Comparison of ENCODE assay signal across 12 mouse cellular contexts in the genomic region with DNA sequence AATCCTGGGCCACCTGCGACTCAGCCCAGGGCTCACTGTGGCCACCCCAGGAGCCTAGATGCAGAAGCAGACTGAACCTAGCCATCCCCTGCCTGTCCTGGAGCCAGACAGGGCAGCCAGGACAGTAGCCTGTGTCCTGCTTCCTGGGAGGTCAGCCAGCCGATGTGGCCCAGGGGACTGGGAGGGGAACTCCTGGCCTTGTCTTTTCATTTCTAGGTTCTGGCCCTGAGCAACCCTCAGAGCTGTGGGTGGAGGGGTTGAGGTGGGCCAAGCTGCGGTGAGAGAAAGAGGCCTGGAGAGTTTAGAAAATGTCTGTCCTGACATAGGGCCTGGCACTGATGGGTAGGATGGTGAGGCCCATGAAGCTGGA.
DNase-seq lines count a peak whose midpoint lies in the region; ATAC-seq and TF ChIP-seq lines count a peak whose summit lies in the region.
"Had no signal": no experiment of that assay in that cellular context is flagged by ENCODE, and none has a peak within 500 bp of the region (broad histone marks: within the 10 kb centered on the region; RNA-seq: fewer than 3 reads in every experiment).

No protein-coding gene starts in this region.

- H3K4me3 ChIP-seq in midbrain, embryonic 10.5 days, result no peak overlapping the region
- no peak overlapping the region for H3K4me3 ChIP-seq in midbrain, embryonic 15.5 days
- no peak overlapping the region for H3K4me3 ChIP-seq in heart, embryonic 14.5 days (ENCODE audit: control insufficient read depth in 1 of 2, insufficient read depth in 1 of 2, low read depth in 1 of 2, low read length in 2 of 2)
- no peak overlapping the region for H3K4me3 ChIP-seq in stomach, postnatal 0 days (ENCODE audit: low read depth, low read length)
- H3K4me3 ChIP-seq: neural tube, embryonic 12.5 days had no signal

- WGBS in midbrain, embryonic 10.5 days, result 77% methylated on average over 3 of the region's 3 CpGs
- WGBS in midbrain, embryonic 15.5 days, result 71% methylated on average over 3 of the region's 3 CpGs
- 71% methylated on average over 3 of the region's 3 CpGs for WGBS in heart, embryonic 14.5 days
- WGBS in stomach, postnatal 0 days, result 79% methylated on average over 3 of the region's 3 CpGs

- no peak overlapping the region for H3K4me2 ChIP-seq in midbrain, embryonic 15.5 days
- H3K4me2 ChIP-seq in heart, embryonic 14.5 days (ENCODE audit: low read length), result no peak overlapping the region
- H3K4me2 ChIP-seq in stomach, postnatal 0 days (replicated peaks; ENCODE audit: low read depth), result no peak overlapping the region
- H3K4me2 ChIP-seq: hindbrain, embryonic 14.5 days; neural tube, embryonic 12.5 days had no signal

- no peak for ATAC-seq in midbrain, embryonic 15.5 days (replicated peaks)
- ATAC-seq in heart, embryonic 14.5 days (ENCODE audit: insufficient number of reproducible peaks, insufficient read depth, low FRiP score, low read depth), result no peak
- no peak for ATAC-seq in stomach, postnatal 0 days (ENCODE audit: low FRiP score, low TSS enrichment)

- no peaks in the 10 kb centered on the region for H3K9me3 ChIP-seq in midbrain, embryonic 10.5 days (replicated peaks)
- no peaks in the 10 kb centered on the region for H3K9me3 ChIP-seq in midbrain, embryonic 15.5 days
- H3K9me3 ChIP-seq in heart, embryonic 14.5 days (ENCODE audit: control insufficient read depth, low read length), result no peaks in the 10 kb centered on the region
- H3K9me3 ChIP-seq in stomach, postnatal 0 days (ENCODE audit: control insufficient read depth, low read length), result no peaks in the 10 kb centered on the region
- H3K9me3 ChIP-seq: neural tube, embryonic 12.5 days had no signal

- TF ChIP-seq CTCF in stomach, postnatal 0 days (IDR thresholded peaks at IDR 0.05; ENCODE audit: low read depth), result no peak

- no peaks in the 10 kb centered on the region for H3K36me3 ChIP-seq in midbrain, embryonic 10.5 days
- H3K36me3 ChIP-seq in midbrain, embryonic 15.5 days (replicated peaks), result no peaks in the 10 kb centered on the region
- H3K36me3 ChIP-seq in heart, embryonic 14.5 days (ENCODE audit: control insufficient read depth, insufficient read depth, low read length), result no peaks in the 10 kb centered on the region
- no peaks in the 10 kb centered on the region; the same call in 1 of the 2 replicates for H3K36me3 ChIP-seq in stomach, postnatal 0 days (ENCODE audit: control insufficient read depth, insufficient read depth, low read length)
- H3K36me3 ChIP-seq: neural tube, embryonic 12.5 days had no signal

- H3K9ac ChIP-seq in midbrain, embryonic 15.5 days, result no peak overlapping the region
- H3K9ac ChIP-seq in heart, embryonic 14.5 days (ENCODE audit: low read length), result 0 out of 2 replicates have a peak overlapping the region, but pooled peaks have one; percentile 21
- 0 out of 2 replicates have a peak overlapping the region, but pooled peaks have one; percentile 27 for H3K9ac ChIP-seq in stomach, postnatal 0 days (ENCODE audit: low read length)
- H3K9ac ChIP-seq: hindbrain, embryonic 14.5 days; neural tube, embryonic 12.5 days had no signal

- H3K27ac ChIP-seq in midbrain, embryonic 10.5 days (replicated peaks), result peak overlapping the region; percentile 69
- H3K27ac ChIP-seq in midbrain, embryonic 15.5 days, result no peak overlapping the region
- no peak overlapping the region for H3K27ac ChIP-seq in heart, embryonic 14.5 days (replicated peaks in 1 of 2; ENCODE audit: control insufficient read depth in 1 of 2, insufficient read depth in 1 of 2, low read depth in 2 of 2, low read length in 2 of 2)
- H3K27ac ChIP-seq in stomach, postnatal 0 days (replicated peaks), result peak overlapping the region; percentile 88
- H3K27ac ChIP-seq: hindbrain, embryonic 14.5 days; neural tube, embryonic 12.5 days had no signal

- no peaks in the 10 kb centered on the region for H3K27me3 ChIP-seq in midbrain, embryonic 10.5 days (ENCODE audit: low read depth, poor library complexity, severe bottlenecking)
- H3K27me3 ChIP-seq in midbrain, embryonic 15.5 days (replicated peaks), result no peaks in the 10 kb centered on the region
- H3K27me3 ChIP-seq in heart, embryonic 14.5 days (ENCODE audit: control insufficient read depth, insufficient read depth, low read length), result no peaks in the 10 kb centered on the region
- H3K27me3 ChIP-seq in stomach, postnatal 0 days (ENCODE audit: control insufficient read depth, insufficient read depth, low read length), result no peaks in the 10 kb centered on the region
- H3K27me3 ChIP-seq: neural tube, embryonic 12.5 days had no signal

- peaks cover 86% of the 10 kb centered on the region for H3K4me1 ChIP-seq in midbrain, embryonic 10.5 days
- H3K4me1 ChIP-seq in midbrain, embryonic 15.5 days, result peaks cover 52% of the 10 kb centered on the region
- H3K4me1 ChIP-seq in heart, embryonic 14.5 days (ENCODE audit: control insufficient read depth in 2 of 2, insufficient read depth in 2 of 2, low read length in 2 of 2), result peaks cover 63 to 86% of the 10 kb centered on the region in 2 experiments
- peaks cover 37% of the 10 kb centered on the region for H3K4me1 ChIP-seq in stomach, postnatal 0 days (replicated peaks; ENCODE audit: control insufficient read depth, insufficient read depth)

- DNase-seq in adrenal gland, postnatal 10 days, result peak; percentile 70
- no peak for DNase-seq in adrenal gland, postnatal 25 days
- no peak for DNase-seq in midbrain, embryonic 10.5 days (ENCODE audit: low spot score)
- DNase-seq in stomach, postnatal 0 days (ENCODE audit: low spot score), result no peak
- no peak for DNase-seq in layer of hippocampus, postnatal 10 days (ENCODE audit: low spot score in 2 of 2)
- no peak for DNase-seq in left cerebral cortex, adult 11 months (ENCODE audit: low spot score)
- DNase-seq: layer of hippocampus, adult 9-11 months; spleen, adult 18-20 months had no signal

- no peak for TF ChIP-seq EP300 in stomach, postnatal 0 days (optimal IDR thresholded peaks at IDR 0.05)

Comparison
In these comparisons a context has a peak if more than half of its experiments do, and no peak if none do; other contexts are left out.
1. H3K27ac ChIP-seq: peak in midbrain, embryonic 10.5 days (single experiment) and stomach, postnatal 0 days (single experiment); none in midbrain, embryonic 15.5 days (single experiment) and heart, embryonic 14.5 days (0 of 2).